Mouse (Mus musculus) heart, adult 9 months (tissue): ENCODE measurements around the gene Crcp.

ENCODE experiments used
- DNase-seq, 2 experiments: peaks; one replicate each; pipeline ENCODE4 v3.0.0; 2022; ENCODE audit warnings: low spot score in 2 of 2

Gene Crcp

DNA sequence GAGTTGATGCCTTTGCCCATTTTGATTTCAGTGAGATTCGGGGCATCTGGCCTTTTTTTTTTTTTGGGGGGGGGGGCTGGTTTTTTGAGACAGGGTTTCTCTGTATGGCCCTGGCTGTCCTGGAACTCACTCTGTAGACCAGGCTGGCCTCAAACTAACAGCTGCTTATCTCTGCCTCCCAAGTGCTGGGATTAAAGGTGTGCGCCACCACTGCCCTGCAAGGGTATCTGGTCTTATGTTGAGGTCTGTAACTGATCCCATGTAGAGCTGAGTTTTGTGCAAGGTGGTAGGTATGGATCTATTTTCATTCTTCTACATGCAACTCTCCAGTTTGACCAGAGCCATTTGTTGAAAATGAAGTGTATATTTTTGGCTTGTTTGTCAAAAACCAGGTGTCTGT lies 27.2 kb downstream of the Crcp start:
- no peak for DNase-seq

DNA sequence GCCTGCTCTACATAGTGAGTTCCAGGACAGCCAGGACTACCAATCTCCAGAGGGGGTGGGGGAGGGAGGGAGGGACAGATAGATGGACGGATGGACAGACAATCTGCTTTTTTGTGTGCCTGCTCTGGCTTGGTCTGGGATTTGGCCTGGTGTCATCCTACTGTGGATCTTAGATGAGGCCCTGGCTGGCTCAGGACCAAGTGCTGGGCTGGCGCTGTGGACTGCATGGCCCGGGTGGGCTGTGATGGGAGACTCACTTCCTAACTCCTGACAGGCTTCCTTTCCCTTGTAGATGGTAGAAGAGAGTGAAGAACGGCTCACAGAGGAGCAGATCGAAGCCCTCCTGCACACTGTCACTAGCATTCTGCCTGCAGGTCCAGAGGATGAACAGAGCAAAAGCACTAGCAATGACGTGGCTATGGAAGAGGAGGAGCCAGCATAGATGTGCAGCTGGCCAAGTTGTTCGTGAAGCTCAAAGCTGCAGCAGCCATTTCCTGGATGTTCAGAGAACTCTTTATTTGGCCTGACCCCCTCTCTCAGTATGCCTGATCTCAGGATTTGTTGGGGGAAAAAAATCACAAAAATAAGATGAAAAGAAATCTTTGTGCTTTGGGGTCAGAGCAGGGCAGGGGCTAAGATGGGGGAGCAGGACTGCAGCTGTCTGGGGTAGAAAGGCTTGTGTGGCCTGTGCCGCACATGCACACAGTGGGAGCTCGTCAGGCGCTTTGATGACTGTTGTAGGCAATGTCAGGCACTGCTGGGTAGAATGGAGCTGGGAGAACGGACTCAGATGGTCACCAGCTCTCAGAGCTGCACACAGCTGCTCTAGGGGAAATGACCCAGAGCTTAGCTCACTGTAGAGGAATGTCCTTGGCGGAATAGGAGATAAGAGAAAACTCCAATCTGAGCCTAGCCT lies 30.6 kb downstream of the Crcp start:
- peak; percentile 72 to 74 for DNase-seq

DNA sequence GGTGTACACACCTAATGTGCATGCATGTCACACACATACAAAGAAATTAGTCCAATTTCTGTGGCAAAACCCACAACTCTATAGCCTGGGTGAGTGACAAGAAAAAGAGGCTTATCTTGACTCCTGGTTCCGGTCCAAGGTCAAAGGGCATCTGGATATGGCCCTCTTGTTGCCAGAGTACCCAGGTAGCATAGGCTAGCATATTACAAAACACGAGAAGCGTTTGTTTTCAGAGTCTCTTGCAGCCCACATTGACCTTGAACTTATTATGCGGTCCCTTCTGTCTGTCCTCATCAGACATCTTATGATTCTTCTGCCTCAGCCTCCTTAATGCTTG lies 31.2 kb downstream of the Crcp start:
- no peak for DNase-seq

DNA sequence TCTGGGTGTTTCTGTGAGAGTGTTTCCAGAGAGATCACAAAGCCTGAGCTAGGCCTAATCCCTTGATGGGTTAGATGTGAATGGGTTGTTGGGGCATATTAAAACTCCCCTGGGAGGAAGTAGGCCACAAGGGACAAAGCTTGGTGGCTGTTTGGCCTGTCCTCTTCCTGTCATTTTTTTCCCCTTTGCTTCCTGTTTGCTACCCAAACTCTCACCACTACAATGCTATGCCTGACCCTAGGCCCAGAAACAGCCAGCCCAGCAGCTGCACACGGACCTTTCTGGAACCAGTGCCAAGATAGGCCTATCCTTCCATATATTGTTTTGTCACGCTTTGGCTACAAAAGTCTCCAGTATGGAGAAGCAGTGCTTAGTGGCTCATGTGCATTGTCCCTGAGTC lies 33.0 kb downstream of the Crcp start:
- peak; percentile 57 to 77 for DNase-seq

DNA sequence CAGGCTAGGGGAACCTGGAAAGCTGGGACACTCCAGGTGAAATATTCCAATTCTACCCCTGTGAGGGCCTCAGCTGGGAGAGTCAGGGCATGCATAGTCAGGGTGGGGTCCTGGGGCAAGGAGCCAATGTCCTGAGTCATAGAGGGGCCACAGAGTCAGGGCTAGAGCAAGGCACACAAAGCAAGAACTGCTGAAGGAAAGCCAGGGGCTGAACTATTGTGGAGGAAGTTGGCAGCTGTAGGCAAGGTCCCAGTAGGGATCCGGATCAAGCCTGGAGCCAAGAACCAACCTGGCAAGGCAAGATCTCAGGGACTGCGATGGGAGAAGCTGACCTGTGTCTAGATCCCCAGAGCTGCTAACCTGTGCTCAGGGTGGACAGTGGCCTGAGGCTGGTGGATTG lies 34.7 kb downstream of the Crcp start:
- no peak for DNase-seq

DNA sequence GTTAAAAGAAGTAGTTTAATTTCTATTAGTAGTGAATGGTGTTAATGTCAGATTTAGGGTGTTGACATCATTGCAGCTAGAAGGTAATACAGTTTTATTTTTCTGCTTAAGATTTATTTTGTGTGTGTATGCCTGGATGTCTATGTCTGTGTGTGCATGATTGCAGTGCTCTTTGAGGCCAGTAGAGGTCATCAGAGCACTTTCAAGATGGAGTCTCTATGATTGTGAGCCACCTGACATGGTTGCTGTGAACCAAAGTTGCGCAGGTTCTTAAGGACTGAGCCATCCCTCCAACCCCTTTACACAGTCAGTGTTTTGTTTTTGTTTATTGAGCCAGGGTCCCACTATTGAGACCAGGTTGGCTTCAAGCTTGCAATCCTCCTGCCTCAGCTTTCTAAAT lies 36.5 kb downstream of the Crcp start:
- no peak for DNase-seq

DNA sequence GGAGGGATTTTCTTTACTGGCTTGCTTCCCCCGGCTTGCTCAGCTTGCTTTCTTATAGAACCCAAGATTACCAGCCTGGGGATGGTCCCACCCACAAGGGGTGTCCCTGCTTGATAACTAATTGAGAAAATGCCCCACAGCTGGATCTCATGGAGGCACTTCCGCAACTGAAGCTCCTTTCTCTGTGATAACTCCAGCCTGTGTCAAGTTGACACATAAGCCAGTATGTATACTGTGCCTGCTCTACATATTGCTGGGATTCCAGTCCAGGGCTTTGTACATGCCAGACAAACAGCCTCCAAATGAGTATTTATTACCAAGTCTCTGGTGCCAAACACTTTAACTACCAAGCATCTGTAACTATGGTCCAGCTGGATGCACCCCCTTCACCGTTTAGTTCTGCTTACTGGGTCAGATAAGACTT lies 38.8 kb downstream of the Crcp start:
- DNase-seq: no peak

DNA sequence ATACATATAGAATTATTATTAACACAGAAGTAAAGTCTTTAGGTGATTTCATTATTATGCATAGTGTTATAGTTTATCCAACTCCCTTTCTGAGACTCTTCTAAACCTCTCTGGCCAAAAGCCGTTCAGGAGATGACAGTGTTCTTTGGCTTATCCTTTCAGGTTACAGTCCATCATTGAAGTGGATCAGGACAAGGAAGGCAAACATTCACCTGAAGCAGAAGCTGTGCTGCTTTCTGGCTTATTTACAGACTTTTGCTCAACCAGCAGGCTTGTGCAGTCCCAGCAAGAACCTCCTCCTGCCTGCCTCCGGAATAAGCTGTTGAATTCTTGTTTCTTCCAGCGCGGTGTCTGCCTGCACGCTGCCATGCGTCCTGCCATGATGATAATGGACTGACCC lies 43.9 kb downstream of the Crcp start, which contains the start of gene Tpst1:
Gene Tpst1 (plus strand): TSS at position 301 of the 400 bp plus-strand sequence.
- no peak for DNase-seq

DNA sequence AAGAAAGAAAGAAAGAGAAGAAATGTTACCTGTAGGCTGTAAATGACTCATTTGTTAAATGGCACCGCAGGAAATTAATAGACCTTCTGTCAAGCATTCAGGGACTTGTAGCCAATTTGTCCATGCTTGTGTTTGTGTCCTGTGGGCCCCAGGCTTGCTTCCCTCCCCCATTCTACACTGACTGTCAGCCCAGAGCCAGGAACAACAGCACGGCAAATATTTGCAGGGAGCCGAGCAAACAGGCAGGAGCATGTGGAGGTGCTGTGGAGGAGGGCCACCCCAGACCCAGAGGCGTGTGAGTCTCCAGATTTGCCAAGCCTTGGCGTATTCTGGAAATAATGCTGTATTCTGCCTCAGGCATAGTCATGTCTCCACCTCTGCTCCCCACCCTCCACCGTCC lies 45.4 kb downstream of the Crcp start:
- DNase-seq: no peak

DNA sequence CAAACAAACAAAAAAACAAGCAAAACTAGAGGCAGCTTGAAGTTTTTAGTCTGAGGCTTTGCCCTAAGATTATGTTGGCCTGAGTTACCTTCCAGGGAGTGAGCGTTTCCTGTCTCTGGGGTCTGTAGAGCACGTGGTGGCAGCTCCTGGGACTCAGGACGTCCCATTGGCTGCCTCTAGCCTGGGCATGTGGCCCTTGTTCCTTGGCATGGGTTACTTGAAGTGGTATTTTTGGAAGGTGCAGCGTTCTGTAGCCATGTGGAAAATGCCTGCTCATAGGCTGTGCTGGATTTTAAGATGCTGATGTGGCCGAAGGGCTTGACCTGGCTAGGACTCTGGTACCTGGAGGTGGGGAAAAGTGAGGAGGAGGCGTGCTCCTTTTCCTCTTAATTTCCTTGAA lies 47.3 kb downstream of the Crcp start:
- peak in 1 of 2 experiments; percentile 43 for DNase-seq

DNA sequence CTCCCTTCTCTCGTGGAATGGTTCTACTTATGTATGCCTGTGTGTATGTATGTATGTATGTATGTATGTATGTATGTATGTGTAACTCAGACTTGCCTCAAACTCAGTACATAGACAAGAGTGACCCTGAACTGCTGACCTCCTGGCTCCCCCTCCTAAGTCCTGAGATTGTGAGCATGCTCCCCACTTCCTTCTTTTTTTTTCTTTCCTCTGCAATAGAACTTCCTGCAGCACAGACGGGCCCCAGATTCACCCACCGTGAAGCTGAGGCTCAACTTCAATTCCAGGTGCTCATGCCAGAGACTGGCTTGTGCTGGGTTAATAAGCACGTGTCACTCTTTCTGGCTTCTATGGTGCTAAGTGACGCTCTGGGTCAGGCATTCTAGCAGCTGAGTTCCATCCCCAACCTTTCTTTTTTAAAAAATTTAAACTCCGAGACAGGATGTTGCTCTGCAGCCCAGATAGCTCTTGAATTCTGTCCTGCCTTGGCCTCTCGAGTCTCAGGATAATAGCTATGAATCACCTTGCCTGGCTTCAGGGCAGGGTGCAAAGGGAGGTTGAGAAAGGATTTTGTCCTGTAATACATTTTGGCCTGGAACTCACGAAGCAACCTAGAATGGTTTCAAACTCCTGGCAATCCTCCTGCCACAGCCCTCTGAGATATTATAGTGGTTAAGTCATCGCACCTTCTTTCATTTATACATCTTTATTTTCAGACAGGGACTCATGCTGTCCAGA lies 49.2 kb downstream of the Crcp start:
- DNase-seq: no peak

DNA sequence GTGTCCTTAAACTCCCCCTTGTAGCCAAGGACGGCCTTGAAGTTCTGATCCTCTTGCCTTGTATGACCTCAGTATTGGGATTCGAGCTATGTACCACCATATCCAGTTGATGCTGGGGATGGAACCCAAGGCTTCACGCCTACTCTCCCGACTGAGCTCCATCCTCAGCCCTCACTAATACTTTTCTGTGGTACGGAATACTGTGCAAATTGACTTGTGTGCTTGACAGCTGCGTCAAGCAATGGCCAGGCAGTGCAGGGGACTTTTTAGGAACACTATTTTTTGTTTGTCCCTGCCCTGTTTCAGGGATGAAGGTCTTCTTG lies 49.7 kb downstream of the Crcp start:
- DNase-seq: no peak

DNA sequence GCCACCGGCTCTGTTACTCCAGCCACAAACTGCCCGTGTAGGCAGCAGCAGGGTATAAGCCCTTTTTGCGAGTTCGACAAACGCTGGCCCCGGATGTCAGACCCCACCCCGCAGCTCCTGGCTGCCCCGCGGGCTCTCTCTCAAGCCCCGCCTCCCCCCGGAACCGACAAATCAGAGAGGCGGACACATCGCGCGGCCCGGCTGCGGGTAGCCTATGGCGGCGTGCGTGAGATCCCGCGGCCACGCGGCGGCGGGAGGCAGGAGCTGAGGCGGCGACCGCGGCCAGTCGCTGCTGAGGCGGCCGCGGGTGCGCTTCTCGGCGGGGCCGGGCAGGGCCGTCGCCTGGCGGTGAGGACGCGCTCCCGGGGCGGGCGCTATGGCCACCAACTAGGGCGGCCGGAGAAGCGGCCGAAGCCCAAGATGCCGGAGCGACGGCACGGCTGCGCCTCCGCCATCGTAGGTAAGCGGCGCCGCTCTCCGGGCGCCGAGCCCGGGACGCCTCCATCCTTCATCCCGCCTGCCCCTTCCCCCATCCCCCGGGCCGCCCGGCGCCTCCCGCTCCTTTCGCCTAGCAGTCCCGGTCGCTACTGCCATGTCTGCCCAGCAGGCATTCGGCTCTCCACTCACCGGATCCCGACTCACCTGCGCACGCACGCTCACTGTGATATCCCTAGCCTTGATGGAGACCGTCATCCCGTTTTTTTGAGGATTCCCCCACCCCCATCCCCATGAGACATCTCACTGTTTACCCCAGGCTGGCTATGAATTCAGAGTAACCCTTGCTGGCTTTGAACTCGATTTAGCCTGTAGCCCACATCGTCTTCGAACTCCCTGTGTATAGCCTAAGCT lies 50.3 kb downstream of the Crcp start:
- peak; percentile 95 for DNase-seq

DNA sequence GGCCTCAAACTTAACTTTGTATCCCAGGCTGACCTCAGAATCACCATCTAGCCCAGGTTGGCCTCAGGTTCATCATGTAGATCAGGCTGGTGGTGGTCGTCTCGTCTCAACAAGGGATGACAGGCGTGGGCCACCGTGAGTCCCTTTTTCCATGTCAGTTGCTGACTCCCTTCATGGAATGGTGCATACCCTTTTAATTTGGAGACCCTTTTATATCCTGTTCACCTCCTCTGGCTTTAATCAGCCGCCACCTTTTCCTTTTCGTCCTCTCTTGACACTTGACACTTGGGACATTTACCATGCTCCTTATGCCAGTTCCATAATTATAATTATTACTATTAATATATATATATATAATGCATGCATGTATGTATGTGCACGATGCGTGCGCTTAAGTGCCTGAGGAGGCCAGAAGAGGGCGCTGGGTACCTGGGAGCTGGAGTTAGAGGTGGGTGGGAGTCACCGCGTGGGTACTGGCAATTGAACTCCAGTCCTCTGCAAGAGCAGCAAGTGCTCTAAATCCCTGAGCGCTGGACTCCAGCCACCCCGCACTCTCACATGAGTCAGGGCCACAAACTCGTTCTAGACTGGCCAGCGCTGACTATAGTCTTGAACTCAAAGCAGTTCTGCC lies 51.1 kb downstream of the Crcp start:
- no peak for DNase-seq

DNA sequence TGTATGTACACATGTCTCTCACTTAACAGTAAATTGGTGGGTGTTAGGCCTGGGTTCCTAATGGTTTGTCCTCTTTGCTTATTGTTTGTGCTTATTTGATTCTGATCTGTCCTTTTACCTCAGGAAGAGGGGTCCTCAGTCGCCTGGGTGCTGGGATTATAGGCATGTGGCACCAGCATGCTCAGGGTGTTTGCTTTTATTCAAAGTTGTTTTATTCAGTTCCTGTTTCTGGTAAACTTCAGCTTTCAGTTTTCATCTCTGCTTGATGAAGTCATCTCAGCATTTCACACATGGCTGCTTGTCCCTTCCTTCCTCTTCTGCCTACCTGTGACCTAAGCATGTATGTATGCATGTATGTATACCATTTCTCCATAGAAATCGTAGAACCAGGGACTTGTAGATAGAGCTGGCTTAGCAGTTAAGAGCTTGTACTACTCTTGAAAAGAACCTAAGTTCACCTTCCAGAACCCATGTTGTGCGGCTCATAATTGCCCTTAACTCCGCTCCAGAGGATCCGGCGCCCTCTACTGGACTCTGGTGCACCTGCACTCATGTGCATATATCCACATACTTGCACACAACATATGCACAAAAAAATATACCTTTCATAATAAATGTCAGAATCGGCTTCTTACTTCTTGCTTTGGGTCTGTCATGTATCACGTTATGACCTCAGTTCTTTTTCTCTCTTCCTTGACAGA lies 52.2 kb downstream of the Crcp start:
- DNase-seq: no peak

DNA sequence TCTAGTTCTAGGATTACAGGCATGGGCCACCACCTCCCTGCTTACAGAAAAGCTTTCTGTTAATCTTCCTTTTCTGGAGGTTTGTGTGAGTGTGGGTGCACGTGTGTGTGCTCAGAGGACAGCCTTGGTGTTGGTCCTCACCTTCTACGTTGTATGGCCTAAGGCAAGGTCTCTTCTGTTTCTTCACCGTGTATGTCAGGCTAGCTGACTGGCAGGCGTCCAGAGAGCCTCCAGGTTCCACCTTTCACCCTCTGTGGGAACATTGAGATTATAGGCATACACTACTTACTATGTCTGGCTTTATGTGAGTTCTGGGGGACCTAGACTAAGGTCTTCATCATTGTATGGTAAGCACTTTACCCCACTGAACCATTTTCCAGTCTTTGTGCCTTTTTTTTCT lies 53.3 kb downstream of the Crcp start:
- no peak for DNase-seq

DNA sequence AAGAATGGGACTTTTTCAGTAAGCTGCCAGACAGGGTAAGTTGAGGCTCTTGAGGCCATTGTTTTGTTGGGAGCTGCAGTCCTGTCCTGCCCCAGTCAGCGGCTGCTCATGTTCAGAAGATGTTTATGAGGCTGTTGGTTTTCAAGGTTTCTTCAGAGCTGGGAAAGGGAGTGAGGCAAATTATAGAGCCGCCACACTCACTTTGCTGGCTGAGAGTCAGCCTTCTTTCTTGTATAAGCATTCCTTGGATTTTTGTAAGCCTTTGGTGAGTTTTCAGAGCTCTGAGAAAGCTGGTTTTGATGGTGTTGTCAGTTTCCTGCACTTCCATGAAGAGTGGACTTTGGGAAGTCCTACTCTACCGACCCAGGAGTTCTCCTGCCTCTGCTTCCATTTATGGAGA lies 55.2 kb downstream of the Crcp start:
- no peak for DNase-seq

DNA sequence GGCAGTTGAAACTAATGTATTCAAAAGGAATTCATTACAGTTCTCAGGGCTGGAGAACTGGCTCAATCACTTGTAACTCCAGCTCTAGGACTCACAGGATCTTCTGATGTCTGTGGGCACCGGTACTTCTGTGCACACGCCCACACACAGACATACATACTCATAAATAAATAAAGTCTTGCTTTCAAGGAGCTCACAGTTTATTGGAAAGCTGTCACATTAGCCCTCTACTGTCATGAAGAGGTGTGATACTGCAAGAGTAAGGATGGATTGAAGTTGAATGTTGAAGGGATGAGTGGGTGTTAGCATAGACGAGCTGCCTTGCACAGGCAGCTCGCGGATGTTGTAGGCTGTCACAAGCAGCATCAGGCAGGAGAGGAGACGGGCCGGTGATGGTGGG lies 58.9 kb downstream of the Crcp start:
- DNase-seq: no peak

DNA sequence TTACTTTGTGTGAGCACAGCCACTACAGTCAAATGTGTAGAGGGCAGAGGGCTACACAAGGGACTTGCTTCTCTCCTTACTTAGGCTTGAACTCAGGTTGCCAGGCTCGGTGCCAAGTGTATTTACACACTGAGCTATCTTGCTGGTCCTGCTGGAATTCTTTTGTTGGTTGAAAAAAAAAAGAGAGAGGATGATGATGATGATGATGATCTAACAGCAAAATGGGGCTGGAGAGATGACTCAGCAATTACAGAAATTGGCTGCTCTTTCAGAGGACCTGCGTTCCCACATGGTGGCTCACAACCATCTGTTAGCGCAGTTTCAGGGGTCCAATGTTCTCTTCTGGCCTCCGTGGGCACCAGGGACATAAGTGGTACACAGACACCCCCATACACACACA lies 59.5 kb downstream of the Crcp start:
- DNase-seq: no peak

DNA sequence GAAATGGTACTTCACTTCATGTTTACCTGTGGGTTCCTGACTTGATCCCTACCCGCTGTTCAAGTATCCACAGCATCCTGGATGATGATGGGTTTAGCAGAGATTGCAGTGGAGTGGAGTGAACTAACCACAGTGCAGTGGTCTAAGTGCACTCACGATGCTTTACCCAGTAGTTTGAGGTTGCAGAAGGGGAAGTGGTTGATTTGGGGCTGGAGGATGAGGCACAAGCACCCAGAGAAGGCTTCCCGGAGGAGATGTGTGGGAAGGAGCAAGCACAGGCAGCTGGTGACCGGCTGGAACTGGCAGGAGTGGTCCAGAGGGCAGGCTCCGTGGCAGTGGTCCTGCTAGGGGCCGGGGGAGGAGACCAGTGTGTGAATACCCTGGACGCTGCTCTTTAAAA lies 60.1 kb downstream of the Crcp start:
- peak in 1 of 2 experiments; percentile 15 for DNase-seq
